10 mouse cellular contexts compared by ENCODE assay signal in genomic region chr19:10395174-10395573, GRCm38 (mm10). TPM values are rescaled to one million over a fixed set of nuclear protein-coding genes. Genes with fewer than 3 reads are reported as not detected.
DNase-seq lines count a peak whose midpoint lies in the region; ATAC-seq and TF ChIP-seq lines count a peak whose summit lies in the region.
"Had no signal": no experiment of that assay in that cellular context is flagged by ENCODE, and none has a peak within 500 bp of the region (broad histone marks: within the 10 kb centered on the region; RNA-seq: fewer than 3 reads in every experiment).

No protein-coding gene starts in this region.

- TF ChIP-seq POLR2A in brain, embryonic 14.5 days (IDR thresholded peaks at IDR 0.05; ENCODE audit: borderline replicate concordance, extremely low read depth, insufficient read depth, insufficient read length, poor library complexity, severe bottlenecking) = no peak

- H3K9ac ChIP-seq in kidney, embryonic 15.5 days = no peak overlapping the region
- H3K9ac ChIP-seq in forebrain, embryonic 16.5 days (replicated peaks; ENCODE audit: low read depth, low read length) = no peak overlapping the region
- H3K9ac ChIP-seq in midbrain, embryonic 16.5 days (ENCODE audit: low read depth, low read length) = 0 out of 2 replicates have a peak overlapping the region, but pooled peaks have one; percentile 5
- H3K9ac ChIP-seq: limb, embryonic 15.5 days had no signal

- no peaks in the 10 kb centered on the region for H3K9me3 ChIP-seq in kidney, embryonic 15.5 days (replicated peaks)
- H3K9me3 ChIP-seq in forebrain, embryonic 16.5 days (ENCODE audit: control insufficient read depth, low read length) = no peaks in the 10 kb centered on the region
- no peaks in the 10 kb centered on the region for H3K9me3 ChIP-seq in midbrain, embryonic 16.5 days (replicated peaks; ENCODE audit: control insufficient read depth, low read length, poor library complexity, severe bottlenecking)
- H3K9me3 ChIP-seq: limb, embryonic 15.5 days had no signal

- peaks cover 25% of the 10 kb centered on the region for H3K27me3 ChIP-seq in kidney, embryonic 15.5 days
- no peaks in the 10 kb centered on the region for H3K27me3 ChIP-seq in forebrain, embryonic 16.5 days (replicated peaks; ENCODE audit: control insufficient read depth, insufficient read depth, low read length)
- H3K27me3 ChIP-seq in midbrain, embryonic 16.5 days (ENCODE audit: control insufficient read depth, insufficient read depth, low read depth, low read length) = no peaks in the 10 kb centered on the region

- WGBS in kidney, embryonic 15.5 days = 19% methylated on average over 8 of the region's 8 CpGs
- WGBS in forebrain, embryonic 16.5 days = 12% methylated on average over 8 of the region's 8 CpGs
- 11% methylated on average over 8 of the region's 8 CpGs for WGBS in midbrain, embryonic 16.5 days

- H3K36me3 ChIP-seq in kidney, embryonic 15.5 days = no peaks in the 10 kb centered on the region
- H3K36me3 ChIP-seq in forebrain, embryonic 16.5 days (ENCODE audit: control insufficient read depth, insufficient read depth) = no peaks in the 10 kb centered on the region
- no peaks in the 10 kb centered on the region for H3K36me3 ChIP-seq in midbrain, embryonic 16.5 days (ENCODE audit: control insufficient read depth, insufficient read depth, low read length)
- H3K36me3 ChIP-seq: limb, embryonic 15.5 days had no signal

- H3K4me1 ChIP-seq in kidney, embryonic 15.5 days = peaks cover 7% of the 10 kb centered on the region
- H3K4me1 ChIP-seq in forebrain, embryonic 16.5 days (replicated peaks; ENCODE audit: control insufficient read depth, insufficient read depth, low read length) = peaks cover 40% of the 10 kb centered on the region
- H3K4me1 ChIP-seq in midbrain, embryonic 16.5 days (ENCODE audit: control insufficient read depth, insufficient read depth, low read length) = peaks cover 29% of the 10 kb centered on the region

- H3K27ac ChIP-seq in kidney, embryonic 15.5 days = no peak overlapping the region
- no peak overlapping the region for H3K27ac ChIP-seq in forebrain, embryonic 16.5 days (ENCODE audit: low read length)
- peak overlapping the region; percentile 30 for H3K27ac ChIP-seq in midbrain, embryonic 16.5 days (ENCODE audit: low read length)
- H3K27ac ChIP-seq: limb, embryonic 15.5 days had no signal

- H3K4me3 ChIP-seq in kidney, embryonic 15.5 days (replicated peaks) = no peak overlapping the region
- H3K4me3 ChIP-seq in forebrain, embryonic 16.5 days (replicated peaks; ENCODE audit: low read length) = no peak overlapping the region
- no peak overlapping the region for H3K4me3 ChIP-seq in midbrain, embryonic 16.5 days (ENCODE audit: low read depth, low read length)
- H3K4me3 ChIP-seq: limb, embryonic 15.5 days had no signal

- no peak for ATAC-seq in kidney, embryonic 15.5 days (replicated peaks; ENCODE audit: low FRiP score)
- peak; percentile 40 for ATAC-seq in forebrain, embryonic 16.5 days
- peak; percentile 29; the same call in 1 of the 2 replicates for ATAC-seq in midbrain, embryonic 16.5 days
- no peak for ATAC-seq in CD4-positive, CD25-positive, alpha-beta regulatory T cell, adult 4 months
- ATAC-seq: Patski had no signal

- peak; percentile 58; the same call in 1 of the 2 replicates for TF ChIP-seq CTCF in brain, embryonic 14.5 days (IDR thresholded peaks at IDR 0.05; ENCODE audit: borderline replicate concordance, extremely low read depth, insufficient read depth, insufficient read length)

- peak; percentile 20 for DNase-seq in kidney, postnatal 10 days
- peak; percentile 87 for DNase-seq in brain, embryonic 14.5 days (ENCODE audit: low read depth)
- DNase-seq in heart, adult 11 months = no peak
- no peak for DNase-seq in right cerebral cortex, postnatal 14 days

- H3K4me2 ChIP-seq in kidney, embryonic 15.5 days = no peak overlapping the region
- H3K4me2 ChIP-seq in forebrain, embryonic 16.5 days (ENCODE audit: low read length) = no peak overlapping the region
- peak overlapping the region; percentile 9; the same call in 1 of the 2 replicates for H3K4me2 ChIP-seq in midbrain, embryonic 16.5 days (ENCODE audit: low read length)
- H3K4me2 ChIP-seq: limb, embryonic 15.5 days had no signal

RNA-seq across cellular contexts. Expression of gene Syt7, which starts 6.3 kb away (rescaled TPM):
- 1.5 and 2.3 TPM in 2 replicates for polyA plus RNA-seq in kidney, embryonic 15.5 days (2015; fragmentation: Nextera tagmentation; extraction: Ambion mirVana)
- polyA plus RNA-seq in brain, embryonic 14.5 days (2012; rRNA removed) = 50.2 and 85.2 TPM in 2 replicates
- 6.9 and 9.7 TPM in 2 replicates for polyA plus RNA-seq in forebrain, embryonic 16.5 days (2015; fragmentation: Nextera tagmentation; extraction: Ambion mirVana)
- polyA plus RNA-seq in midbrain, embryonic 16.5 days (2015; fragmentation: Nextera tagmentation; extraction: Ambion mirVana) = 13.6 and 15.5 TPM in 2 replicates
- not detected for polyA plus RNA-seq in CD4-positive, CD25-positive, alpha-beta regulatory T cell, adult 4 months (2017; shearing (Covaris generic))

Comparison
In these comparisons a context has a peak if more than half of its experiments do, and no peak if none do; other contexts are left out.
1. DNase-seq: peak in kidney, postnatal 10 days (single experiment) and brain, embryonic 14.5 days (single experiment); none in heart, adult 11 months (single experiment) and right cerebral cortex, postnatal 14 days (single experiment).
2. ATAC-seq: peak in forebrain, embryonic 16.5 days (single experiment) and midbrain, embryonic 16.5 days (single experiment); none in kidney, embryonic 15.5 days (single experiment) and CD4-positive, CD25-positive, alpha-beta regulatory T cell, adult 4 months (single experiment).